Mouse (Mus musculus): ENCODE data around the gene Spns3. TPM values are rescaled to one million over a fixed set of nuclear protein-coding genes. Genes with fewer than 3 reads are reported as not detected.

Spns3 gene
- polyA plus RNA-seq, 1 experiment = not detected

- no peak for TF ChIP-seq CEBPB (IDR thresholded peaks at IDR 0.05; ENCODE audit: low read depth)
- TF ChIP-seq MAX (IDR thresholded peaks at IDR 0.05) = no peak
- no peak for TF ChIP-seq USF1 (IDR thresholded peaks at IDR 0.05; ENCODE audit: low read depth)
- no peak for TF ChIP-seq MYOD1 (IDR thresholded peaks at IDR 0.05; ENCODE audit: control insufficient read depth, insufficient read length, low read depth)
- no peak for TF ChIP-seq MYOG (IDR thresholded peaks at IDR 0.05; ENCODE audit: control insufficient read depth, extremely low read depth, insufficient read length)
- TF ChIP-seq CTCF (IDR thresholded peaks at IDR 0.05; ENCODE audit: control insufficient read depth, insufficient read depth, insufficient read length) = no peak
- TF ChIP-seq FOSL1 (IDR thresholded peaks at IDR 0.05; ENCODE audit: insufficient read depth, low read length, poor library complexity, severe bottlenecking) = no peak
- H3K79me3 ChIP-seq (ENCODE audit: low read depth) = no peaks in the 10 kb centered on the region
- no peak overlapping the region for H3K4me3 ChIP-seq (ENCODE audit: insufficient read depth, poor library complexity, severe bottlenecking)
Observed at GRCm38 (mm10) chr11:72532890-72533289, 17.4 kb downstream of the Spns3 start.

DNA sequence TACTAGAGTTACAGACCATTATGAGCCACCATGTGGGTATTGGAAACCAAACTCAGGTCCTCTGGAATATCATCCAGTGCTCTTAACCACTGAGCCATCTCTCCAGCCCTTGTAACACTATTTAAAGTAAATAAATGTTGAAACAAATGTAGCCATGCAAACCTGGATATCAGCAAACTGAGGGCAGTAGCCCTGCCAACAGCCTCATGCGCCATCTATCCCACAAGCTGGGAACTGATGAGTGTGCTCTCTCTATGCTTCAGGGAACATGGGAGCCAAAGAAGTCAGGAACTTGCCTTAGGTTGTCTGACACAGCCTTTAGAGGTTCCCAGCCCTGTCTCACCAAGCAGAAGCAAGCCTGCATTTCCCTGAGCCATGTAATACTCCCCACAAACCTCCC lies 18.7 kb downstream of the Spns3 start:
- Histone ChIP-seq H3K27me3 (ENCODE audit: control insufficient read depth, insufficient read depth, insufficient read length) (peaks cover 22% of the 10 kb centered on the region), H3K79me3 (ENCODE audit: low read depth) (no peaks in the 10 kb centered on the region), H3K4me3 (ENCODE audit: insufficient read depth, poor library complexity, severe bottlenecking) (no peak overlapping the region), H3ac (ENCODE audit: control insufficient read depth, insufficient read length, low read depth) (no peak overlapping the region), H3K79me2 (ENCODE audit: control insufficient read depth, insufficient read depth) (no peaks in the 10 kb centered on the region), H3K36me3 (ENCODE audit: control insufficient read depth, insufficient read depth) (no peaks in the 10 kb centered on the region)
- TF ChIP-seq CEBPB (IDR thresholded peaks at IDR 0.05; ENCODE audit: low read depth) (no peak), USF1 (IDR thresholded peaks at IDR 0.05; ENCODE audit: low read depth) (no peak), MYOG (IDR thresholded peaks at IDR 0.05; ENCODE audit: control insufficient read depth, extremely low read depth, insufficient read length) (no peak), FOSL1 (IDR thresholded peaks at IDR 0.05; ENCODE audit: insufficient read depth, low read length, poor library complexity, severe bottlenecking) (no peak), MAX (IDR thresholded peaks at IDR 0.05) (no peak), CTCF (IDR thresholded peaks at IDR 0.05; ENCODE audit: control insufficient read depth, insufficient read depth, insufficient read length) (no peak), MYOD1 (IDR thresholded peaks at IDR 0.05; ENCODE audit: control insufficient read depth, insufficient read length, low read depth) (no peak)

More at GRCm38 (mm10) chr11:72532890-72533289, 17.4 kb downstream of the Spns3 start:
- Histone ChIP-seq H3K27me3 (ENCODE audit: control insufficient read depth, insufficient read depth, insufficient read length) (peaks cover 17% of the 10 kb centered on the region), H3ac (ENCODE audit: control insufficient read depth, insufficient read length, low read depth) (no peak overlapping the region), H3K36me3 (ENCODE audit: control insufficient read depth, insufficient read depth) (no peaks in the 10 kb centered on the region), H3K79me2 (ENCODE audit: control insufficient read depth, insufficient read depth) (no peaks in the 10 kb centered on the region)

GRCm38 (mm10) chr11:72531144-72531543 lies 19.2 kb downstream of the Spns3 start:
- Histone ChIP-seq H3ac (ENCODE audit: control insufficient read depth, insufficient read length, low read depth) (no peak overlapping the region), H3K79me3 (ENCODE audit: low read depth) (no peaks in the 10 kb centered on the region), H3K79me2 (ENCODE audit: control insufficient read depth, insufficient read depth) (no peaks in the 10 kb centered on the region), H3K4me3 (ENCODE audit: insufficient read depth, poor library complexity, severe bottlenecking) (no peak overlapping the region), H3K36me3 (ENCODE audit: control insufficient read depth, insufficient read depth) (no peaks in the 10 kb centered on the region), H3K27me3 (ENCODE audit: control insufficient read depth, insufficient read depth, insufficient read length) (peaks cover 26% of the 10 kb centered on the region)
- no peak for TF ChIP-seq USF1 (IDR thresholded peaks at IDR 0.05; ENCODE audit: low read depth)
- no peak for TF ChIP-seq MYOG (IDR thresholded peaks at IDR 0.05; ENCODE audit: control insufficient read depth, extremely low read depth, insufficient read length)
- no peak for TF ChIP-seq MYOD1 (IDR thresholded peaks at IDR 0.05; ENCODE audit: control insufficient read depth, insufficient read length, low read depth)
- TF ChIP-seq CTCF (IDR thresholded peaks at IDR 0.05; ENCODE audit: control insufficient read depth, insufficient read depth, insufficient read length) = no peak
- TF ChIP-seq MAX (IDR thresholded peaks at IDR 0.05) = no peak
- no peak for TF ChIP-seq CEBPB (IDR thresholded peaks at IDR 0.05; ENCODE audit: low read depth)
- no peak for TF ChIP-seq FOSL1 (IDR thresholded peaks at IDR 0.05; ENCODE audit: insufficient read depth, low read length, poor library complexity, severe bottlenecking)

DNA sequence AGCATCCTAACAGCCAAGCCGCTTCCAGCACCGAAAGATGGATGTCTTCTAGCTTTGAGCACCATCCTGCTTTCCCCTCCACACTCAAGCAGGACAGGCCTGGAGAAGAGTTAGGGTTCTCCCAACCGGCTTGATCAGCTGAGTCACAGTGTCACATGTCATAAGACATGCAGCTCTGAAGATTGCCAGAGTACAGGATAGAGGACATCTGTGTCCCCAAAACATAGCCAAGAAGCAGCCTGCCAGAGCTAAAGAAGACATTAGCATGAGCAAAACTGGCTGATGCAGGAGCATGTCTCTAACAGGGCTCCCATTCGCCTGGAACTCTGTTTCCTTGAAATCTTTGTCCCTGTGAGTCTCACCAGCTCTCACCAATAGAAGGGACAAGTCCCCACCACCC lies 24.1 kb downstream of the Spns3 start:
- no peak overlapping the region for H3K4me3 ChIP-seq (ENCODE audit: insufficient read depth, poor library complexity, severe bottlenecking)
- no peak for TF ChIP-seq MYOG (IDR thresholded peaks at IDR 0.05; ENCODE audit: control insufficient read depth, extremely low read depth, insufficient read length)
- TF ChIP-seq USF1 (IDR thresholded peaks at IDR 0.05; ENCODE audit: low read depth) = no peak
- TF ChIP-seq MYOD1 (IDR thresholded peaks at IDR 0.05; ENCODE audit: control insufficient read depth, insufficient read length, low read depth) = no peak
- TF ChIP-seq FOSL1 (IDR thresholded peaks at IDR 0.05; ENCODE audit: insufficient read depth, low read length, poor library complexity, severe bottlenecking) = no peak
- H3K79me2 ChIP-seq (ENCODE audit: control insufficient read depth, insufficient read depth) = no peaks in the 10 kb centered on the region
- H3ac ChIP-seq (ENCODE audit: control insufficient read depth, insufficient read length, low read depth) = no peak overlapping the region
- H3K79me3 ChIP-seq (ENCODE audit: low read depth) = no peaks in the 10 kb centered on the region
- H3K36me3 ChIP-seq (ENCODE audit: control insufficient read depth, insufficient read depth) = no peaks in the 10 kb centered on the region
- peaks cover 57% of the 10 kb centered on the region for H3K27me3 ChIP-seq (ENCODE audit: control insufficient read depth, insufficient read depth, insufficient read length)

DNA sequence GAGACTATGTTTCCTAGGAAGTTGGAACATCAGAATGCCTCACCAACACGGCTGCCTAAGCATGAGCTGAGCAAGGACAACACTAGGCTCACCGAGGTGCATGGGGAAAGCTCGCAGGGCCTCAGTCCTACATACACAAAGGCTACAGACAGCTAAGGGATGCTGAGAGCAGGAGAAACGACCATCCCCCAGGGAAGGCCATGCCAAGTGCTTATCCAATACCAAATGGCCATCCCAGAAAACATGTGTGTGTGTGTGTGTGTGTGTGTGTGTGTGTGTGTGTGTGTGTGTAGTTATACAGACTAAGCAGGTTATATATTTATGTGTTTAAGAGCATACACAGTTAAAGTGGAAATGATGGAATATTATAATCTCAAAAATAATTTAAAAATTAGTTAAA lies 26.6 kb downstream of the Spns3 start:
- no peak for TF ChIP-seq CTCF (IDR thresholded peaks at IDR 0.05; ENCODE audit: control insufficient read depth, insufficient read depth, insufficient read length)
- no peak for TF ChIP-seq MYOG (IDR thresholded peaks at IDR 0.05; ENCODE audit: control insufficient read depth, extremely low read depth, insufficient read length)
- no peak for TF ChIP-seq CEBPB (IDR thresholded peaks at IDR 0.05; ENCODE audit: low read depth)
- H3ac ChIP-seq (ENCODE audit: control insufficient read depth, insufficient read length, low read depth) = no peak overlapping the region
- no peaks in the 10 kb centered on the region for H3K36me3 ChIP-seq (ENCODE audit: control insufficient read depth, insufficient read depth)
- H3K79me3 ChIP-seq (ENCODE audit: low read depth) = no peaks in the 10 kb centered on the region
- H3K4me3 ChIP-seq (ENCODE audit: insufficient read depth, poor library complexity, severe bottlenecking) = no peak overlapping the region
- H3K79me2 ChIP-seq (ENCODE audit: control insufficient read depth, insufficient read depth) = no peaks in the 10 kb centered on the region
- peaks cover 47% of the 10 kb centered on the region for H3K27me3 ChIP-seq (ENCODE audit: control insufficient read depth, insufficient read depth, insufficient read length)

GRCm38 (mm10) chr11:72522616-72523041 lies 27.7 kb downstream of the Spns3 start:
- no peaks in the 10 kb centered on the region for H3K79me2 ChIP-seq (ENCODE audit: control insufficient read depth, insufficient read depth)
- TF ChIP-seq MYOD1 (IDR thresholded peaks at IDR 0.05; ENCODE audit: control insufficient read depth, insufficient read length, low read depth) (no peak), MYOG (IDR thresholded peaks at IDR 0.05; ENCODE audit: control insufficient read depth, extremely low read depth, insufficient read length) (no peak), FOSL1 (IDR thresholded peaks at IDR 0.05; ENCODE audit: insufficient read depth, low read length, poor library complexity, severe bottlenecking) (no peak), CEBPB (IDR thresholded peaks at IDR 0.05; ENCODE audit: low read depth) (no peak)
- no peak overlapping the region for H3K4me3 ChIP-seq (ENCODE audit: insufficient read depth, poor library complexity, severe bottlenecking)
- no peaks in the 10 kb centered on the region for H3K79me3 ChIP-seq (ENCODE audit: low read depth)
- H3K27me3 ChIP-seq (ENCODE audit: control insufficient read depth, insufficient read depth, insufficient read length) = peaks cover 38% of the 10 kb centered on the region
- H3ac ChIP-seq (ENCODE audit: control insufficient read depth, insufficient read length, low read depth) = no peak overlapping the region
- no peaks in the 10 kb centered on the region for H3K36me3 ChIP-seq (ENCODE audit: control insufficient read depth, insufficient read depth)
